Mouse (Mus musculus): ENCODE measurements around the gene Duox2.

Duox2 gene

DNA sequence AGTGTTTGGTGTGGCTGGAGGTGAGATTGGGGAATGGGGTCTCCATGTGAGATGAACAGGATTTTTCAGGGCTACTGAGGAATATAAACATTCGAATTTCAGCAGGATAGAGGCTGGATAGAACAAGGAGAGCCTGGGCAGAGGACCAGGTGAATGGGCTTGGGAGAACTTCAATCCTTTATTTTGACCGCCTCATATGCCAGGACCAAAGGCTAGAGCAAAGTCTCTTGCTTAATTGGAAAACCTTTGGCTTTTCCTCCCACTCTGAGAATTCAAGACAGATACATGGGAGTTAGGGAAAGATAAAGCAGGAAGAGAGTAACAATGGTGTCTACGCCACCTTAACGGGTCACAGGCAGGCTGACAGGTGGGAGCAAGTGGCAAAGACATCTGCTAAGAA, 57.0 kb downstream of the Duox2 start:
- in situ Hi-C loops (cut with MboI, MseI), result loop anchor here (10.0 kb wide), 1 partner anchor 156 kb away; no protein-coding TSS in a partner anchor

DNA sequence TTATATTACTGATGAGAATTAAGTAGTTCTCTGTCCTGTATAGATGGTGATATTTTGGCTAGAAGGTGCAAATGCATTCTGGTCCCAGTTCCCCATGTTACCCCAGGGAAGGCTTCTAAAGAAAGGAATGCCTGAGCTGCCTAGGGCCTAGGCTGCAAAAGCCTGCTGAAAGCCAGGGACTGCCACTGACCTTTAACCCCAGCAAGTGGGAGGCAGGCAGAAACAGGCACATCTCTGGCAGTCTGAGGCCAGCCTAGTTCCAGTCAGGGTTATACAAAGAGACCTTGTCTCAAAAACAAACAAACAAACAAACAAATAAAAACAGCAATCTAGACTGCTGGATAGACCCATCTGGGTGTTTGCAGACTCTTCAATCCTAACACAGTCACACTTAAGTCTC, 57.5 kb downstream of the Duox2 start:
- in situ Hi-C loops (cut with MboI, MseI), result loop anchor here (10.0 kb wide), 1 partner anchor 156 kb away; no protein-coding TSS in a partner anchor

DNA sequence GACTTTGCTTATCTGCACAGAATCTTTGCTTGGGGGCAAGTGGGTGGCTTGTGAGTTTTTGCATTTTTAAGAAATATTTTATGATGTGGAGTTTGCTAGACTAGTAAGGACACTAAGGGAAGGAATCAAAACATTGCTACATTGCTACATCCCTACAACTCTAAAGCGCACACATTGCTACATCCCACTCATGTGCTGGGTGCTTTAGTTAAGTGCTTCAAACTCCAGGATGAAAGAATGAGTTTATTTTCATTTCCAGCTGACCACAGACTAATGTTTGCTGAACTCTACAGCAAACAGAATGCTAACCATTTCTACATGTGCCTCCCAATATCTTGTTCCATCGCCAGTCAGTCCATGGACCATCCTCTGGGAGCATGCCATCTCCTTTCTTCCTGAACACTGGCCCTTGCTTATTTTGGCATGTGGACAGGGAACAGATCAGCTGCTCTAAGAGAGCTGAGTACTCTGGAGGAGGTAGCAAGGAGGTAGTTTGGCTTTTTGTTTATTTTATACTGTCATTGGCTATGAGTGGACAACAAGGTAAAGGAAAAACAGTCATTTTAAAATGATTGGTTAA, 60.3 kb downstream of the Duox2 start:
- in situ Hi-C loops (cut with MboI, MseI), result loop anchor here (10.0 kb wide), 1 partner anchor 173 kb away; no protein-coding TSS in a partner anchor

DNA sequence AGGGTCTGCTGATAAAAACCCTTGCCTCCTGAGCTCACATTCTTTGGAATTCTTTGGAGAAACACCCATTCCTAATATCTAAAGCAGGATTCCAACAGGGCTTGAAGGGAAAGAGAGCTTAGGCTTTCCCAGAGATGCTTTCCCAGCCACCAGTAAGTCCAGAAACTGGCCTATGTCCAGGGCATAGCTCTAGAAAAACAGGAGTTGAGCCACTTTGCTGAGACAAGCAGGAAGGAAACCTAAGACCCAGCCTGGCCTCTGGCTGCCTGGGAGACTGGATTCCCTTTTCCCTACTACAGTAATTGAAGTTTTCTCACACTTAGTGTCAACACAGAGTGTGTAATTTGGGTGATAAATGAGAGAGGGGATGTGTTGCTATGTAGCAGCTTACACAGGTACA, 61.9 kb downstream of the Duox2 start:
- in situ Hi-C loops (cut with MboI, MseI), result loop anchor here (10.0 kb wide), 1 partner anchor 172 kb away; no protein-coding TSS in a partner anchor

DNA sequence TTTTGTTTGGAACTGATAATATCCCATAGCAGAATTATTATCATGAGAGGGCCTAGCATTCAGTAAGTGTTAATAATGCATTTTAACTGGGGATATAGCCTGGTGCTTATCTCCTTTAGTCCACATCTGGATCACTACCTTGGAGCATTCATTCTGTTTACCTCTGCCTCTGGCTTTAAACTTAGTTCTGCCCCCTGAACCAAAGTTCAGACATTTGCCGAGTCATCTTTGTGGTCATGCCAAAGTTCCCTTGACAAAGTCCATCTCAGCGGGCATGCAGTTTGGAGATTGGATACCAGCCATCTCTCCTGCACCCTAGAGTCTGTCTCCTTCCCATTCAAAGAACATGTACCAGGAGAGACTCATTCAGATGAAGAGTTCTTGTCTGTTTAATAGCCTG, 62.8 kb downstream of the Duox2 start:
- in situ Hi-C loops (cut with MboI, MseI), result loop anchor here (10.0 kb wide), 1 partner anchor 171 kb away; no protein-coding TSS in a partner anchor

DNA sequence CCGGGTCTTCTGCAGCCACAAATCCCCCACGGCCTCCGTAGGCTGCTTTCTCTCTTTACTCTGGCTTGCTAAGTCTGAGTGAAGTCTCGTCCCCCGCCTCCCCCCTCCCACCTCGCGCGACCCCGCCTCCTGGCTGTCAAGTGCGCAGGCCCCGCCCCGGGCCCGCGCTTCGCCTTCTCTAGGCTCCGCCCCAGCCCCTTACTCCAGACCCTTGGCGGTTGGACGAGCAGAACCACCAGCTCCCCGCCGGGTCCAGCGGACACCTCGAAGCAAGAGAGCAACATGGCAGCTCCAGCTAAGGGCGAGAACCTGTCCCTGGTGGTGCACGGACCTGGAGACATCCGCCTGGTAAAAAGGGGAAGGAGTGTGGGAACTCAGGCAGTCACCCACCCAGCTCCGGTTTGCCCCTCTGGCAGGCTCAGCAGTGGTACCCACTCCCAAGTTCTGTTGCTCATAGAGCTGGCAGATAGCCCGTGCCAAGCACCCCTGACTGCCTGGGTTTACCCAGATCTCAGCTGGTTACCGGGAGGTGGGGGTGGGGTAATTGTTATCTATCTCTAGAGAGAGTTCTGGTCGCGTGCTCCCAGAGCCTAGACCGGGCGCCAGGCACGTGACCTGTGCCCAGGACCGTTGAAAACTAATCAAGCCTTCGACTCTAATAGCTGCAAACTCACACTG, 63.5 kb downstream of the Duox2 start, which contains the start of gene Sord:
Sord (plus strand) TSS at position 139 of the 678 bp plus-strand sequence.
- in situ Hi-C loops (cut with MboI, MseI), result loop anchor here (10.0 kb wide), 1 partner anchor 170 kb away; no protein-coding TSS in a partner anchor

DNA sequence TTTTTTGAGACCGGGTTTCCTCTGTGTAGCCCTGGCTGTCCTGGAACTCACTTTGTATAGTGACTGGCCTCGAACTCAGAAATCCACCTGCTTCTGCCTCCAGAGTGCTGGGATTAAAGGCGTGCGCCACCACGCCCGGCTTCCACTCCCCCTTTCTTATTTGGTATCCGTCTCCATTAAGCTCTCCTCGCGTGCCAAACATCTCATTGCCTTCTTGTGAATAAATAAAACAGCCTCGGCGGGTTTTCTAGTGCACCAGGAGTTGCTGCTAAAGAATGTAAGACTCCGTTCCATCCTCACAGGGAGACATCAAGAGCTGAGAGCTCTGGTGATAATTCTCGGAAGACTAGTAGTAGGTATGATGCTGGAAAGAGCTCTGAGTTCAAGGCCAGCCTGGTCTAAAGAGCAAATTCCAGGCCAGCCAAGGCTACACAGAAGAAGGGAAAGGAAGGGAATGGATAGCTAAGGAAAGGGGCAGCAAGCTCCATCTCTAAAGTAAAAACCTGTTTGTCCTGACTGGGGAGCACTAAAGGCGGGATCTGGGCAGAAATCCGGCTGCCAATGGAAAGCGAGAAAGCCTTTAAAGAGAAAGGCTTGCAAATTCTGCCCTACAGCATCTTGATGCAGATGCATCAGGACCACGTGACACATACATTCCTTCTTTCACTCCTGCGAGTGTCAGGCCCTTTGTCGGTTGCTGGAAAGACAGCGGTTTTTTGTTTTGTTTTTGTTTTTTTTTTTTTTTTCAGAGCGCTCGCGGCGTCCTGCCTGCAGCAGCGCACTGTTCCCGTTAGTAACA, 64.3 kb downstream of the Duox2 start:
- in situ Hi-C loops (cut with MboI, MseI), result loop anchor here (10.0 kb wide), 1 partner anchor 169 kb away; no protein-coding TSS in a partner anchor

DNA sequence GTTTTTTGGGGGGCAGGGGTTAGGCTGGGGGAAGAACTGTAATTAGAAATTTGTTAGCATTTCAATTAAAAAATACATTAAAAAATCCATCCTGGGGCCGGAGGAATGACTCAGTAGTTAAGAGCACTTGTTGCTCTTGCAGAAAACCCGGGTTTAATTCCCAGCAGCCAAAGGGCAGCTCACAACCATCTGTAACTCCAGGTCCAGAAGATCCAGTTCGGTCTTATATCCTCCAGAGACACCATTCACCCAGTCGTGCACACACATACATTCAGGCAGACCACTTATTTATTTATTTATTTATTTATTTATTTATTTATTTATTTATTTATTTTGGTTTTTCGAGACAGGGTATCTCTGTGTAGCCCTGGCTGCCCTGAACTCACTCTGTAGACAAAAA, 64.9 kb downstream of the Duox2 start:
- in situ Hi-C loops (cut with MboI, MseI), result loop anchor here (10.0 kb wide), 1 partner anchor 169 kb away; no protein-coding TSS in a partner anchor

DNA sequence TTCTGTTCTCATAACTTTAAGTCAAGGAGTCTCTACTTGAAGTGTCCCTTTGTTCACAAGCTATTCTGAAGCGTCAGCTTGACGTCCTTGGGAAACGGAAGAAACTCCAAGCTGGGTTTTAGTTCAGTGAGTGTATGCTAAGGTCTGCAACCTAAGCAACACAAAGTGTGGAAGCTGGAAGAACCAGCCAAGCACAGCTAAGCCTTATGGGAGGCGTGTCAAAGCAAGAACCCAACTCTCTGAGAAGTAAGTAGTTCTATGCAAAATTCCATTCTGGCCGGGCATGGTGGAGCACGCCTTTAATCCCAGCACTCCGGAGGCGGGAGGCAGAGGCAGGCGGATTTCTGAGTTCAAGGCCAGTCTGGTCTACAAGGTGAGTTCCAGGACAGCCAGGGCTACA, 66.6 kb downstream of the Duox2 start:
- in situ Hi-C loops (cut with MboI, MseI), result loop anchor here (10.0 kb wide), 1 partner anchor 167 kb away; no protein-coding TSS in a partner anchor

DNA sequence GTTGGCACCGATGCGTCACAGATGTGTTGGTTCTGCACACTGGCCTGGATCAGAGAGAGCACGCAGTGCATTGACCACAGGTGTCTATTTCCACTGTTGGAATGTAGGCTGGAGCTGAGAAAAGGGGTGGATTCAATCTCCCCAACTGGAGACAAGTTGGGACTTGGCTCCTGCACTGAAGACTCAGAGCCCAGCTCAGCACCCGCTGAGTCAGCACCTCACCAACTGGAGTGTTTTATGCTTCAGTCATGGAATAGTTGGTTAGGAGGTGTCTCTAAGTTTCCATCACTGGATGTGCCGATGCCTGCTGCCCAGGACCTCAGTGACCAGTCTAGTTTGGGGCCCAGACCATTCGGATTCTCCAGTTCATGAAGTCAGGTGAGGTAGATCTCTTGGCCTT, 67.9 kb downstream of the Duox2 start:
- in situ Hi-C loops (cut with MboI, MseI), result loop anchor here (10.0 kb wide), 1 partner anchor 166 kb away; no protein-coding TSS in a partner anchor
